Mouse (Mus musculus): ENCODE measurements around the gene Abhd11. TPM values are rescaled to one million over a fixed set of nuclear protein-coding genes. Genes with fewer than 3 reads are reported as not detected.

Gene Abhd11
- polyA plus RNA-seq, 1 experiment from 2014 or later, result 72.3 TPM

DNA sequence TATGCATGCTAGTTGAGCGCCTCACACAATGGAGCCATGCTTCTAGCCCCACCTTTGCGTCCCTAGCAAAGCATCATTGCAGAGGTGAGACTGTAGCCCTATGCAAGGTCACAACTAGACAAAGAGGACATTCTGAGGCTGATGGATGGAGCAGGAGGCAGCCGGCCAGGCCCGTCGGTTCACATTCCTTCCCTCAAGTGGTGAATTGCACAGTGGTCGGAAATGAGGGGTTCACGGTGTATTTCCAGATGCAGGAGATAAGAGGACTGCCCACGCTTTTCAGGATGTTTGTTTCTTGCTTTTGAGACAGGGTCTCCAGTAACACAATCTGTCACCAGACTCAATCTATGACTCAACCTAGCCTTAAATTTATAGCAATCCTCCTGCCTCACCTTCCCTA, 38.3 kb upstream of the Abhd11 start:
- ATAC-seq (ENCODE audit: low FRiP score) (no peak), DNase-seq (ENCODE audit: low spot score) (no peak)
- Histone ChIP-seq H3K4me1 (replicated peaks; ENCODE audit: control insufficient read depth, insufficient read depth, low read length) (no peaks in the 10 kb centered on the region), H3K4me2 (replicated peaks) (no peak overlapping the region), H3K9me3 (ENCODE audit: control insufficient read depth, low read length) (no peaks in the 10 kb centered on the region), H3K4me3 (replicated peaks; ENCODE audit: low read length) (no peak overlapping the region), H3K27ac (no peak overlapping the region), H3K27me3 (ENCODE audit: control insufficient read depth, insufficient read depth, low read length) (peaks cover 4% of the 10 kb centered on the region; the same call in 1 of the 2 replicates), H3K36me3 (replicated peaks; ENCODE audit: control insufficient read depth, insufficient read depth) (no peaks in the 10 kb centered on the region), H3K9ac (no peak overlapping the region)
- WGBS, result 77% methylated on average over 8 of the region's 8 CpGs

- H3K4me1 ChIP-seq (replicated peaks; ENCODE audit: control insufficient read depth, insufficient read depth, low read length), result no peaks in the 10 kb centered on the region
- H3K9me3 ChIP-seq (ENCODE audit: control insufficient read depth, low read length), result no peaks in the 10 kb centered on the region
- DNase-seq (ENCODE audit: low spot score), result no peak
- no peaks in the 10 kb centered on the region for H3K36me3 ChIP-seq (replicated peaks; ENCODE audit: control insufficient read depth, insufficient read depth)
- H3K9ac ChIP-seq, result no peak overlapping the region
- no peak for ATAC-seq (ENCODE audit: low FRiP score)
- no peak overlapping the region for H3K27ac ChIP-seq
- H3K4me3 ChIP-seq (replicated peaks; ENCODE audit: low read length), result no peak overlapping the region
- H3K27me3 ChIP-seq (ENCODE audit: control insufficient read depth, insufficient read depth, low read length), result no peaks in the 10 kb centered on the region
- no peak overlapping the region for H3K4me2 ChIP-seq (replicated peaks)
Measured at GRCm38 (mm10) chr5:134973081-134973480, 35.9 kb upstream of the Abhd11 start.

DNA sequence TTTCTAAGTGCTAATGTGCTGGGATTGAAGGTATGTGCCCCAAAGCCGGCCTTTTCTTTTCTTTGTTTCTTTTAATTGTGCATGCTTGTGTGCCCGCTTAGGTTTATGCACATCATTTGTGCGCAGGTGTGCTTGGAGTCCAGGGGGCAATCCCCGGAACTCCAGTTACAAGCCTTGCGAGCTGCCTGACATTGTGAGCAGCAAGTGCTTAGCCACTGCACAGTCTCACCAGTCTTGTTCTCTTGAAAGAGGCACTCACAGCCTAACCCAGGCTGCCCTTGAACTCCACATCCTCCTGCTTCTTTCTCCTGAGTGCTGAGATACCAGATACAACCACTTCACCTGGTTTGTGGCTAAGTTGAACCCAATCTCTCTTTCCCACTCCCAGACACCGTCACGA, 35.4 kb upstream of the Abhd11 start:
- no peak overlapping the region for H3K9ac ChIP-seq
- H3K36me3 ChIP-seq (replicated peaks; ENCODE audit: control insufficient read depth, insufficient read depth), result no peaks in the 10 kb centered on the region
- H3K9me3 ChIP-seq (ENCODE audit: control insufficient read depth, low read length), result no peaks in the 10 kb centered on the region
- H3K4me3 ChIP-seq (replicated peaks; ENCODE audit: low read length), result no peak overlapping the region
- no peak overlapping the region for H3K27ac ChIP-seq
- H3K4me1 ChIP-seq (replicated peaks; ENCODE audit: control insufficient read depth, insufficient read depth, low read length), result no peaks in the 10 kb centered on the region
- WGBS, result 89% methylated on average over 7 of the region's 7 CpGs
- DNase-seq (ENCODE audit: low spot score), result no peak
- no peak overlapping the region for H3K4me2 ChIP-seq (replicated peaks)
- ATAC-seq (ENCODE audit: low FRiP score), result no peak
- no peaks in the 10 kb centered on the region for H3K27me3 ChIP-seq (ENCODE audit: control insufficient read depth, insufficient read depth, low read length)

GRCm38 (mm10) chr5:134974294-134974693, 34.7 kb upstream of the Abhd11 start:
- H3K9me3 ChIP-seq (ENCODE audit: control insufficient read depth, low read length), result no peaks in the 10 kb centered on the region
- no peak overlapping the region for H3K27ac ChIP-seq
- no peak for ATAC-seq (ENCODE audit: low FRiP score)
- 74% methylated on average over 7 of the region's 7 CpGs for WGBS
- no peak overlapping the region for H3K4me3 ChIP-seq (replicated peaks; ENCODE audit: low read length)
- no peak for DNase-seq (ENCODE audit: low spot score)
- no peak overlapping the region for H3K4me2 ChIP-seq (replicated peaks)
- H3K27me3 ChIP-seq (ENCODE audit: control insufficient read depth, insufficient read depth, low read length), result no peaks in the 10 kb centered on the region
- H3K4me1 ChIP-seq (replicated peaks; ENCODE audit: control insufficient read depth, insufficient read depth, low read length), result no peaks in the 10 kb centered on the region
- H3K9ac ChIP-seq, result no peak overlapping the region
- no peaks in the 10 kb centered on the region for H3K36me3 ChIP-seq (replicated peaks; ENCODE audit: control insufficient read depth, insufficient read depth)

DNA sequence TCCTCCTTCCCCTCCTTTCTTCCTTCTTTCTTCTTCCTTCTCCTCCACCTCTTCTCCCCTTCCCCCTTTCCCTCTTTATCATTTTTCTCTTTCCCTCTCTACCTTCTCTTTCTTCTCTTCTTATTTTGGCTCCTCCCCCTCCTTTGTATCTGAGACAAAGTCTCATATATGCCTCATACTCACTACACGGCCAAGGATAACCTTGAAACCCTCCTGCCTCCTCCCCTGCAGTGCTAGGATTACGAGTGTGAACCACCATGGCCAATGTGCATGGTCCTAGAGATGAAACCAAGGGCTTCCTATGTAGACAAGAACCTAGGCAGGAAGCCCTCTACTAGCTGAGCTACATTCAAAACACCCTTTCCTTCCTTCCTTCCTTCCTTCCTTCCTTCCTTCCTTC, 34.0 kb upstream of the Abhd11 start:
- Histone ChIP-seq H3K4me3 (replicated peaks; ENCODE audit: low read length) (no peak overlapping the region), H3K27me3 (ENCODE audit: control insufficient read depth, insufficient read depth, low read length) (no peaks in the 10 kb centered on the region), H3K36me3 (replicated peaks; ENCODE audit: control insufficient read depth, insufficient read depth) (no peaks in the 10 kb centered on the region), H3K4me2 (replicated peaks) (no peak overlapping the region), H3K27ac (no peak overlapping the region), H3K9me3 (ENCODE audit: control insufficient read depth, low read length) (no peaks in the 10 kb centered on the region), H3K9ac (no peak overlapping the region), H3K4me1 (replicated peaks; ENCODE audit: control insufficient read depth, insufficient read depth, low read length) (no peaks in the 10 kb centered on the region)
- no peak for ATAC-seq (ENCODE audit: low FRiP score)
- no peak for DNase-seq (ENCODE audit: low spot score)
- 58% methylated on average over 2 of the region's 2 CpGs for WGBS

- 91% methylated on average over 2 of the region's 2 CpGs for WGBS
Measured at GRCm38 (mm10) chr5:134976164-134976563, 32.8 kb upstream of the Abhd11 start.

GRCm38 (mm10) chr5:134976577-134977250, 32.2 kb upstream of the Abhd11 start:
- Histone ChIP-seq H3K27me3 (ENCODE audit: control insufficient read depth, insufficient read depth, low read length) (no peaks in the 10 kb centered on the region), H3K36me3 (replicated peaks; ENCODE audit: control insufficient read depth, insufficient read depth) (no peaks in the 10 kb centered on the region), H3K9ac (no peak overlapping the region), H3K27ac (no peak overlapping the region), H3K4me2 (replicated peaks) (no peak overlapping the region), H3K4me3 (replicated peaks; ENCODE audit: low read length) (no peak overlapping the region), H3K4me1 (replicated peaks; ENCODE audit: control insufficient read depth, insufficient read depth, low read length) (no peaks in the 10 kb centered on the region), H3K9me3 (ENCODE audit: control insufficient read depth, low read length) (no peaks in the 10 kb centered on the region)
- DNase-seq (ENCODE audit: low spot score) (no peak), ATAC-seq (ENCODE audit: low FRiP score) (no peak)
- 86% methylated on average over 14 of the region's 14 CpGs for WGBS

More at GRCm38 (mm10) chr5:134976164-134976563, 32.8 kb upstream of the Abhd11 start:
- H3K4me2 ChIP-seq (replicated peaks), result no peak overlapping the region
- no peaks in the 10 kb centered on the region for H3K9me3 ChIP-seq (ENCODE audit: control insufficient read depth, low read length)
- DNase-seq (ENCODE audit: low spot score) (no peak), ATAC-seq (ENCODE audit: low FRiP score) (no peak)
- no peak overlapping the region for H3K9ac ChIP-seq
- H3K4me1 ChIP-seq (replicated peaks; ENCODE audit: control insufficient read depth, insufficient read depth, low read length), result no peaks in the 10 kb centered on the region
- H3K27ac ChIP-seq, result no peak overlapping the region
- H3K36me3 ChIP-seq (replicated peaks; ENCODE audit: control insufficient read depth, insufficient read depth), result no peaks in the 10 kb centered on the region
- no peak overlapping the region for H3K4me3 ChIP-seq (replicated peaks; ENCODE audit: low read length)
- H3K27me3 ChIP-seq (ENCODE audit: control insufficient read depth, insufficient read depth, low read length), result no peaks in the 10 kb centered on the region

DNA sequence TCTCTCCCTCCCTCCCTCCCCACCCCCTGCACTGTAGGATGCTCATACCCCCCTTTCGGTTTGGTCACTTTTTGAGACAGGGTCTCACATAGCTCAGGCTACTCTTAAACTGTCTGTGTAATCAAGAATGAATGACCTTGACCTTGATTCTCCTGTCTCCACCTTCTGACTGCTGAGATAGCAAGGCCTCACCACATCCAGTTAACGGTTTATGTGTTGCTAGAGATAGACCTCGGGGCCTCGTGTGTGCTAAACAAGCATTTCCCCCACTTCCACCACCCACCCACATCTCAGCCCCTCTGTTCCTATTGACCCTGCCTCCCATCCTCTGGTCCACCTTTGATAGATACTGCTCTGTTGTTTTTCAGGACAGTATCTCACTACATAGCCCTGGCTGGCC, 31.1 kb upstream of the Abhd11 start:
- H3K36me3 ChIP-seq (replicated peaks; ENCODE audit: control insufficient read depth, insufficient read depth), result no peaks in the 10 kb centered on the region
- H3K27me3 ChIP-seq (ENCODE audit: control insufficient read depth, insufficient read depth, low read length), result no peaks in the 10 kb centered on the region
- WGBS, result 81% methylated on average over 4 of the region's 4 CpGs
- no peak overlapping the region for H3K4me3 ChIP-seq (replicated peaks; ENCODE audit: low read length)
- no peak overlapping the region for H3K4me2 ChIP-seq (replicated peaks)
- ATAC-seq (ENCODE audit: low FRiP score) (no peak), DNase-seq (ENCODE audit: low spot score) (no peak)
- H3K9ac ChIP-seq, result no peak overlapping the region
- no peaks in the 10 kb centered on the region for H3K9me3 ChIP-seq (ENCODE audit: control insufficient read depth, low read length)
- H3K4me1 ChIP-seq (replicated peaks; ENCODE audit: control insufficient read depth, insufficient read depth, low read length), result no peaks in the 10 kb centered on the region
- no peak overlapping the region for H3K27ac ChIP-seq

- no peak overlapping the region for H3K4me3 ChIP-seq (replicated peaks; ENCODE audit: low read length)
- no peak overlapping the region for H3K9ac ChIP-seq
- no peaks in the 10 kb centered on the region for H3K9me3 ChIP-seq (ENCODE audit: control insufficient read depth, low read length)
- H3K27me3 ChIP-seq (ENCODE audit: control insufficient read depth, insufficient read depth, low read length), result peaks cover 17% of the 10 kb centered on the region
- no peak overlapping the region for H3K4me2 ChIP-seq (replicated peaks)
- no peaks in the 10 kb centered on the region for H3K36me3 ChIP-seq (replicated peaks; ENCODE audit: control insufficient read depth, insufficient read depth)
- H3K4me1 ChIP-seq (replicated peaks; ENCODE audit: control insufficient read depth, insufficient read depth, low read length), result peaks cover 6% of the 10 kb centered on the region; the same call in 1 of the 2 replicates
- DNase-seq (ENCODE audit: low spot score), result no peak
- ATAC-seq (ENCODE audit: low FRiP score), result no peak
- H3K27ac ChIP-seq, result no peak overlapping the region
- 77% methylated on average over 10 of the region's 10 CpGs for WGBS
Measured at GRCm38 (mm10) chr5:134981149-134981548, 27.8 kb upstream of the Abhd11 start.

DNA sequence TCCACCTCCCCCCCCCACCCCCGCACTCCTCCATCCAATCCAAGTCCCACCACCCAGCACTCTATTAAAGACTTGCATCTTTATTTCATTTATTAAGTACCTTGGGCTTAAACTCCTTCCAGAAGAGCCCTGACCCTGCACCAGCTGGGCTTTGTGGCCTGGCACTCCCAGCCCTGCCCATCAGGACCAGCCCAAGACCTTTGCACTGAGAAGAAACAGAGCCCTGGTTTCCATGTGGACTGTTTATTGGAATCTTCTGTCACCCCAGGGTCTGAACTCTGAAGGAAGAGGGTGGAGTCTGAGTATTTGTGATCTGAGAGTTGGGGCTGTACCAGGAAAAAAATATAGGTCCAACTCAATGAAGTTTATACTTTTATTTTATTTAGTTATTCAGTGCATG, 25.8 kb upstream of the Abhd11 start:
- 88% methylated on average over 1 of the region's 1 CpGs for WGBS
- no peak for DNase-seq (ENCODE audit: low spot score)
- H3K4me1 ChIP-seq (replicated peaks; ENCODE audit: control insufficient read depth, insufficient read depth, low read length), result peaks cover 14% of the 10 kb centered on the region; the same call in 1 of the 2 replicates

More for the DNA sequence above, 25.8 kb upstream of the Abhd11 start:
- ATAC-seq (ENCODE audit: low FRiP score), result no peak
- Histone ChIP-seq H3K27ac (no peak overlapping the region), H3K4me3 (replicated peaks; ENCODE audit: low read length) (no peak overlapping the region), H3K27me3 (ENCODE audit: control insufficient read depth, insufficient read depth, low read length) (peaks cover 37% of the 10 kb centered on the region), H3K36me3 (replicated peaks; ENCODE audit: control insufficient read depth, insufficient read depth) (no peaks in the 10 kb centered on the region), H3K9me3 (ENCODE audit: control insufficient read depth, low read length) (no peaks in the 10 kb centered on the region), H3K9ac (no peak overlapping the region), H3K4me2 (replicated peaks) (no peak overlapping the region)
